Mouse (Mus musculus): ENCODE data around the gene Fa2h. TPM values are rescaled to one million over a fixed set of nuclear protein-coding genes. Genes with fewer than 3 reads are reported as not detected.
A peak's percentile ranks its signal among the peaks of the same experiment; 100 is the strongest.

The Fa2h gene
- polyA plus RNA-seq, 1 experiment: 0.73 TPM

DNA sequence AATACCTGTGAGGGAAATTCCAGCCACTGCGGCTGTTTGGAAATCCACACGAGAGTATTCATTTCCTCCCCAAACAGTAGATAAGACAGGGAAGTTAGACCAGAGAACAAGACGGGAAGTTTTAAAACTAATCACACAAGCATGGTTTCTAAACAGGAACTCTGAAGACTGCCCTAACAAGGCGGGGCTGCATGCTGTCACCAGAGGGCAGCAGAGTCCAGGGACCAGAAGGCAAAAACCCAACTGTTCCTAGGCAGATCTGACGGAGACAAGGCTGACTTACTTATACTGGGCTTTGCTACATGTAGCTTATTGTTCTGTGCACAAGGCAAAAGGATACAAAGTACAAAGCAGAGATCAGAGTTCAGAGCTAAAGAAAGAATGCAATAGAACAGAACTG is 50.4 kb downstream of the Fa2h start:
- Histone ChIP-seq H3K4me3 (ENCODE audit: control insufficient read depth, insufficient read depth, low read length) (no peak overlapping the region), H3K27me3 (ENCODE audit: control insufficient read depth, insufficient read depth, low read length) (no peaks in the 10 kb centered on the region), H3K4me1 (replicated peaks; ENCODE audit: control insufficient read depth, insufficient read depth, low read length) (no peaks in the 10 kb centered on the region; the same call in 1 of the 2 replicates), H3K36me3 (ENCODE audit: control insufficient read depth, insufficient read depth, low read length) (no peaks in the 10 kb centered on the region), H3K27ac (ENCODE audit: control insufficient read depth, insufficient read depth, low read length) (no peak overlapping the region)
- WGBS: 5% methylated on average over 5 of the region's 5 CpGs
- DNase-seq: peak; percentile 77
- peak; percentile 65; the same call in 1 of the 2 replicates for TF ChIP-seq CTCF (IDR thresholded peaks at IDR 0.05; ENCODE audit: borderline replicate concordance, control insufficient read depth, extremely low read depth, insufficient read depth, low read length, poor library complexity)
- no peak for TF ChIP-seq POLR2A (IDR thresholded peaks at IDR 0.05; ENCODE audit: control insufficient read depth, extremely low read depth, insufficient read depth, low read length, poor library complexity)

DNA sequence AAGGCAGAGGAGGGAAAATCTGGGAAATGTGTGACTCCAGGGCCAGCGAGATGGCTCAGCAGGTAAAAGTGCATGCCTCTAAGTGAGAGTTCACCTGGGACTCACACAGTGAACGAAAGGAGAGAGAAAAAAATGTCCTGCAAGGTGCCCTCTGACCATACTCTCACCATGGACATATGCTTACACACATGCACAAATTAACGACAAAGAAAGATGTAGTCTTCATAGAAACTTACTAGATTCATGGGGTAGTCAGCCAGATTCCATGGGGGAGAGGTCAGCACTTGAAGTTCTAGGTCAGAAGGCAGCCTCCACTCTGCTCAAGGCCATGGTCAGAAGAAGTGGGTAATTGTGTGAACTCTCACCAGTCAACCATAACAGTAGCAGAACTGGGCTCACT is 53.4 kb downstream of the Fa2h start:
- Histone ChIP-seq H3K4me1 (replicated peaks; ENCODE audit: control insufficient read depth, insufficient read depth, low read length) (peaks cover 7% of the 10 kb centered on the region), H3K27ac (ENCODE audit: control insufficient read depth, insufficient read depth, low read length) (no peak overlapping the region), H3K27me3 (ENCODE audit: control insufficient read depth, insufficient read depth, low read length) (no peaks in the 10 kb centered on the region), H3K4me3 (ENCODE audit: control insufficient read depth, insufficient read depth, low read length) (no peak overlapping the region), H3K36me3 (ENCODE audit: control insufficient read depth, insufficient read depth, low read length) (no peaks in the 10 kb centered on the region)
- DNase-seq: no peak
- TF ChIP-seq CTCF (IDR thresholded peaks at IDR 0.05; ENCODE audit: borderline replicate concordance, control insufficient read depth, extremely low read depth, insufficient read depth, low read length, poor library complexity) (no peak), POLR2A (IDR thresholded peaks at IDR 0.05; ENCODE audit: control insufficient read depth, extremely low read depth, insufficient read depth, low read length, poor library complexity) (no peak)
- whole genome bisulfite sequencing: 90% methylated on average over 3 of the region's 3 CpGs

DNA sequence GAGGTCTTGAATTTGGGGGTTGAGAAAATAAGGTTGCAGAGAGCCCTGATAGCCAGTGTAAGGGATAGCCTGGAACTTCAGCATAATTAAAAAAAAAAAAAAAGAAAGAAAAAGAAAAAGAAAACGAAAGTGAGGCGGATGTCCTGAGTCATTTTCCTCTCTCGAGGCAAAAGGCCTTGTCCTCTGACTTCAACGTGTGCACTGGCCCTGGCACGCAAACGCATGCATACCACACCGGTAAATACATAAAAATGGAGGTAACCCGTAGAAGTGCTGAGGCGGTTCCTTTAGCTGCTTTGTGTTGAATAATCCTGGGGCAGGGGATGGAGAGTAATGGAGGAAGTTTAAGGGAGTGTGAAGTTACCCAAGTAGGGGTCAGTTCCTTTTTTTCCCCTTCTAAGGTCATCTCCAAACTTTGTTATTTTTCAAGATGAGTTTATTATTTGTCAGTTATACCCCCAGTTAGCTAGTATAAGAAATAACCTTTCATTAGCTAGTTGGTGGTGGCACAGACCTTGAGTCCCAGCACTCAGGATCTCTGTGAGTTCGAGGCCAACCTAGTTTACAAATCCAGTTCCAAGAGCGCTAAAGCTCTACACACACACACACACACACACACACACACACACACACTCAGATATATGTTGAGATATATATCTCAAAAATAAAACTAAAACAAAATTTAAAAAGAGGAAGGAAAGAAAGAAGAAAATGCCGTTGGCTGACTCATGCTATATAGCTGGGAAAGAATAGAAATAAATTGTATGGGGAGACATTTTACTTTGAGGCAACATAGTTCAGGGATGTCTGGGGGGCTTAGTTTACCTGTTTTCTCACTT is 55.0 kb downstream of the Fa2h start:
- no peak for TF ChIP-seq POLR2A (IDR thresholded peaks at IDR 0.05; ENCODE audit: control insufficient read depth, extremely low read depth, insufficient read depth, low read length, poor library complexity)
- DNase-seq: no peak
- 16% methylated on average over 12 of the region's 12 CpGs for WGBS
- H3K4me3 ChIP-seq (ENCODE audit: control insufficient read depth, insufficient read depth, low read length): no peak overlapping the region
- H3K4me1 ChIP-seq (replicated peaks; ENCODE audit: control insufficient read depth, insufficient read depth, low read length): peaks cover 7% of the 10 kb centered on the region
- H3K27ac ChIP-seq (ENCODE audit: control insufficient read depth, insufficient read depth, low read length): no peak overlapping the region
- no peaks in the 10 kb centered on the region for H3K27me3 ChIP-seq (ENCODE audit: control insufficient read depth, insufficient read depth, low read length)
- H3K36me3 ChIP-seq (ENCODE audit: control insufficient read depth, insufficient read depth, low read length): no peaks in the 10 kb centered on the region

DNA sequence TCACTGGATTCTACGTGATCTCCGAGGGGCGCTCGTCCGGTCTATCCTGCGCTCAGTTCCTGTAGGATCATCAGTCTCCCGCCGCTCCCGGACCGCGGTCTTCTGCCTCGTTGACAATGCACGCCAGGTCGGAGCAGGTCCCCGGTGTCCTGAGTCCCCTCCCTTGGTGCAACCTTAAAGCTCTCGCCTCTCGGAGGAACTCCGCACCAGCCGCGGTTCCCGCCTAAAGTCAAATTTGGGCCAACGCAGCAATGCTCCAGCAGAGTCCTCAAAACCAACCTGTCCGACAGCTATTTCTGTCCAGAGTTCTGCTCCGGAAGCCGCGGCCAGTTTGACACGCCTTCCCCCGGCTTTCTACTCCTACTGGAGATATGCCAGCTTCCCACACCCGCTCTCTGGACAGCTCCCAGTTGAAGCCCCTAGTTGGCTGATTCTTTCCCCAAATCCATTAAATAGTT is 55.7 kb downstream of the Fa2h start, which contains the start of gene Mlkl:
TSS of gene Mlkl (minus strand) at position 288 of the 458 bp plus-strand sequence.
- Histone ChIP-seq H3K27ac (ENCODE audit: control insufficient read depth, insufficient read depth, low read length) (no peak within 1 kb of the TSS), H3K4me3 (ENCODE audit: control insufficient read depth, insufficient read depth, low read length) (peak within 1 kb of the TSS; percentile 73), H3K4me1 (replicated peaks; ENCODE audit: control insufficient read depth, insufficient read depth, low read length) (peaks cover 7% of the 10 kb centered on the region), H3K27me3 (ENCODE audit: control insufficient read depth, insufficient read depth, low read length) (no peaks in the 10 kb centered on the region), H3K36me3 (ENCODE audit: control insufficient read depth, insufficient read depth, low read length) (no peaks in the 10 kb centered on the region)
- no peak for TF ChIP-seq POLR2A (IDR thresholded peaks at IDR 0.05; ENCODE audit: control insufficient read depth, extremely low read depth, insufficient read depth, low read length, poor library complexity)
- TF ChIP-seq CTCF (IDR thresholded peaks at IDR 0.05; ENCODE audit: borderline replicate concordance, control insufficient read depth, extremely low read depth, insufficient read depth, low read length, poor library complexity): 0 out of 2 replicates have a peak, but pooled peaks have one; percentile 12
- under 1% methylated on average over 29 of the region's 29 CpGs for WGBS
- DNase-seq: peak; percentile 12

DNA sequence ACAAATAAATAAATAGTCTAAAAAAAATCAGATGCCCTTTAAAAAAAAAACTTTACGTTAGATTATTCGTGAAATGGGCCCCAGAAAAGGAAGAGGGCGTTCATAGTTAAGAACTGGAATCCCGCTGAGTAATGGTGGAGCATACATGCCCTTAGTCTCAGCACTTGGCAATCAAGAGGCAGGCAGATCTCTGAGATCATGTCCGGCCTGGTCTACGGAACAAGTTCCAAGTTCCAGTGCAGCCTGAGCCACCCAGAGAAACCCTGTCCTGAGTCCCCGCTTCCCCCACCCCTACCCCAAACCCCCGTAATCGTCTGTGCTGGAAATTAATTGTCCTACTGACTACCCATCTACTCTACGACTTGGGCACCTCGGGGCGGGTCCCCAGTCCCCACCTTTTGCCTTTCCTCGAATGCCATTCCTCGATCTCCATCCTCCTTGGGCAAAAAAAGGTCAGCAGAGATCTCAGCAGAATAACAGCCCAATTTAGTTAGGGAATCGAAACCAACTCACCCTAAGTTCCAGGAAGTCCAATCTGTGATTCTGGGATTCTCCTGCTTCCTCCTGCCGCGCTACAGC is 56.2 kb downstream of the Fa2h start:
- no peak overlapping the region for H3K27ac ChIP-seq (ENCODE audit: control insufficient read depth, insufficient read depth, low read length)
- DNase-seq: no peak

DNA sequence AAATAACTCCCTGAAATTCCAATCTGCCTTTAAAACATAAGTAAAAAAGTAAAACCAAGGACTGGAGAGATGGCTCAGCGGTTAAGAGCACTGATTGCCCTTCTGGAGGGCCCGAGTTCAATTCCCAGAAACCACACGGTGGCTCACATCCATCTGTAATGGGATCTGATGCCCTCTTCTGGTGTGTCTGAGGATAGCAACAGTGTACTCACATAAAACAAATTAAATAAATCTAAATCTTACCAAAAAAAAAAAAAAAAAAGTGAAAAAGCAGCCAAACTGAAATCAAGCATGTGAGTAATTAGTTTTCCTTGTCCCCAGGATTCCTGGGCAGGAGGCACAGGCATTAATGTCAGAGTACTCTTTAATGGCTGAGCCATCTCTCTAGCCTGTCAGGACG is 56.9 kb downstream of the Fa2h start:
- Histone ChIP-seq H3K4me3 (ENCODE audit: control insufficient read depth, insufficient read depth, low read length) (no peak overlapping the region), H3K27me3 (ENCODE audit: control insufficient read depth, insufficient read depth, low read length) (no peaks in the 10 kb centered on the region), H3K36me3 (ENCODE audit: control insufficient read depth, insufficient read depth, low read length) (no peaks in the 10 kb centered on the region), H3K27ac (ENCODE audit: control insufficient read depth, insufficient read depth, low read length) (no peak overlapping the region), H3K4me1 (replicated peaks; ENCODE audit: control insufficient read depth, insufficient read depth, low read length) (peaks cover 7% of the 10 kb centered on the region)
- TF ChIP-seq CTCF (IDR thresholded peaks at IDR 0.05; ENCODE audit: borderline replicate concordance, control insufficient read depth, extremely low read depth, insufficient read depth, low read length, poor library complexity) (no peak), POLR2A (IDR thresholded peaks at IDR 0.05; ENCODE audit: control insufficient read depth, extremely low read depth, insufficient read depth, low read length, poor library complexity) (no peak)
- DNase-seq: no peak
- WGBS: 77% methylated on average over 4 of the region's 4 CpGs

More for the DNA sequence above, 56.2 kb downstream of the Fa2h start:
- WGBS: 6% methylated on average over 17 of the region's 17 CpGs
- Histone ChIP-seq H3K36me3 (ENCODE audit: control insufficient read depth, insufficient read depth, low read length) (no peaks in the 10 kb centered on the region), H3K27me3 (ENCODE audit: control insufficient read depth, insufficient read depth, low read length) (no peaks in the 10 kb centered on the region), H3K4me1 (replicated peaks; ENCODE audit: control insufficient read depth, insufficient read depth, low read length) (peaks cover 7% of the 10 kb centered on the region), H3K4me3 (ENCODE audit: control insufficient read depth, insufficient read depth, low read length) (peak overlapping the region; percentile 73)
- TF ChIP-seq CTCF (IDR thresholded peaks at IDR 0.05; ENCODE audit: borderline replicate concordance, control insufficient read depth, extremely low read depth, insufficient read depth, low read length, poor library complexity) (no peak), POLR2A (IDR thresholded peaks at IDR 0.05; ENCODE audit: control insufficient read depth, extremely low read depth, insufficient read depth, low read length, poor library complexity) (no peak)
